Mouse (Mus musculus): ENCODE data around the gene Dhx15.

Gene Dhx15

GRCm38 (mm10) chr5:52110808-52111663 is 79.3 kb downstream of the Dhx15 start:
- DNase-seq (ENCODE audit: low read depth, low spot score), result no peak
